Mouse (Mus musculus): ENCODE measurements around the gene Nln. TPM values are rescaled to one million over a fixed set of nuclear protein-coding genes. Genes with fewer than 3 reads are reported as not detected.
A peak's percentile ranks its signal among the peaks of the same experiment; 100 is the strongest.

Nln gene
- 15.8 and 19.3 TPM in 2 replicates for polyA plus RNA-seq (2016; fragmentation: Nextera tagmentation; extraction: Ambion mirVana)

GRCm38 (mm10) chr13:104109288-104109815 is at the start of gene Nln, which contains the start of gene Sgtb:
Nln (minus strand) TSS chr13:104109614.
Sgtb (plus strand) TSS chr13:104109741.
- peaks cover 6% of the 10 kb centered on the region for H3K36me3 ChIP-seq
- H3K27ac ChIP-seq, result peak within 1 kb of the TSS; percentile 88
- no peaks in the 10 kb centered on the region for H3K27me3 ChIP-seq (ENCODE audit: insufficient read depth, poor library complexity, severe bottlenecking)
- H3K4me1 ChIP-seq (replicated peaks), result peaks cover 37% of the 10 kb centered on the region
- peak within 1 kb of the TSS; percentile 78 for H3K4me3 ChIP-seq
- DNase-seq (ENCODE audit: low spot score), result peak; percentile 94
- H3K9me3 ChIP-seq, result peaks cover 4% of the 10 kb centered on the region; the same call in 1 of the 2 replicates
- WGBS, result 1% methylated on average over 44 of the region's 44 CpGs

DNA sequence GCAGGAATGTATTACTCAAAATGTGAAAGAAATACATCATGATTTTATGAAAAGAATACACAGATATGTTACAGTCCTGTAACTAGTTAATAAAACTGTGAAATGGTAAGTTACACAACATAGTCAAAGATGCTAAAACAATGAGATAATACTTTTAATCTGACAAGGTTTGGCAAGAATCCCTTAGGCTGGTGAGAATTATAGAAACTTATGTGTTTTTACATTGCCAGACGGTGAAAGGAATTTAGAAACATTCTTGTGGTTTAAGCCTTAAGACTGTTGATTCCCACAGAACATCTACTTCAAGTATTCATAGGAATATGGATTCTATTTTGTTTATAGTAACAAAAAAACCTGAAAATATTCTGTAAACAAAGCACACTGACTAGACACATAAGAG is 46.3 kb upstream of the Nln start:
- Histone ChIP-seq H3K36me3 (peaks cover 67% of the 10 kb centered on the region), H3K27ac (no peak overlapping the region), H3K4me3 (no peak overlapping the region), H3K9me3 (no peaks in the 10 kb centered on the region), H3K4me1 (replicated peaks) (no peaks in the 10 kb centered on the region), H3K27me3 (ENCODE audit: insufficient read depth, poor library complexity, severe bottlenecking) (no peaks in the 10 kb centered on the region)
- DNase-seq (ENCODE audit: low spot score), result no peak
- 97% methylated on average over 1 of the region's 1 CpGs for WGBS

DNA sequence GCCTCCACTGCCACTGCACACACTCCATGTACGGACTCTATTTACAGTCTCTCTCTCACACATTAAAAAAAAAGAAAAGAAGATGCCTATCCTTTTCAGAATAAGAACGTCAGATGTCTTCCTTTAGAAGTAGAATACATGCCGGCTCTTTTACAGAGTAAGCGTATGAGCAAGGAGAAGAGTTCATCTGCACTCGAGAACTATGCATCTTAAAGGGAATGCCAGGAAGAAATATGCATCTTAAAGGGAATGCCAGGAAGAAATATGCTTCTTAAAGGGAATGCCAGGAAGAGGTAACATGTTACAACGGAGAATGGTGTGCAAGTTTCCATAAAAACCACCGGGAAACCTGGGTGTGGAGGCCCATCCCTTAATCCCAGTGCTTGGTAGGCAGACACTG is 45.7 kb upstream of the Nln start:
- H3K36me3 ChIP-seq, result peaks cover 65% of the 10 kb centered on the region
- H3K27me3 ChIP-seq (ENCODE audit: insufficient read depth, poor library complexity, severe bottlenecking), result no peaks in the 10 kb centered on the region
- WGBS, result 93% methylated on average over 7 of the region's 7 CpGs
- no peaks in the 10 kb centered on the region for H3K4me1 ChIP-seq (replicated peaks)
- H3K27ac ChIP-seq, result no peak overlapping the region
- H3K9me3 ChIP-seq, result no peaks in the 10 kb centered on the region
- no peak overlapping the region for H3K4me3 ChIP-seq
- DNase-seq (ENCODE audit: low spot score), result no peak

DNA sequence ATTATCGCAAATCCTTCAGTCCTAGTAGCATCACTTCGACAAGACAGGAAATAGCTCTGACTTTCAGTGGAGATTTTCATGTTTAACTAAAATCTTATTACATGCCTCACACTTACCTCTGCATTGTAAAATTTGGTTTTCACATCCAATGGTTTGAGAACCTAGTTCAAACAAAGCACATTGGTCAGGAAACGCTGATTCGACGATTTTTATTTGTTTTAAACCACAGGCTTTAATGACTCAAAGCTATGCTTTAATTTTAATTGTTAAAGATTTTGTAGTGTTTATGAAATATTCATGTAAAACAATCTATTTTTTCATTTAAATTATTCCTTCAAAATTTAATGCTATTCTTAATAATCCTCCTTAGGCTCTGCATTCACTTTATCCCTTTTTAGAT is 44.8 kb upstream of the Nln start:
- Histone ChIP-seq H3K36me3 (peaks cover 64% of the 10 kb centered on the region), H3K4me1 (replicated peaks) (no peaks in the 10 kb centered on the region), H3K9me3 (no peaks in the 10 kb centered on the region), H3K27ac (no peak overlapping the region), H3K4me3 (no peak overlapping the region), H3K27me3 (ENCODE audit: insufficient read depth, poor library complexity, severe bottlenecking) (no peaks in the 10 kb centered on the region)
- DNase-seq (ENCODE audit: low spot score), result no peak
- WGBS, result 96% methylated on average over 5 of the region's 5 CpGs

DNA sequence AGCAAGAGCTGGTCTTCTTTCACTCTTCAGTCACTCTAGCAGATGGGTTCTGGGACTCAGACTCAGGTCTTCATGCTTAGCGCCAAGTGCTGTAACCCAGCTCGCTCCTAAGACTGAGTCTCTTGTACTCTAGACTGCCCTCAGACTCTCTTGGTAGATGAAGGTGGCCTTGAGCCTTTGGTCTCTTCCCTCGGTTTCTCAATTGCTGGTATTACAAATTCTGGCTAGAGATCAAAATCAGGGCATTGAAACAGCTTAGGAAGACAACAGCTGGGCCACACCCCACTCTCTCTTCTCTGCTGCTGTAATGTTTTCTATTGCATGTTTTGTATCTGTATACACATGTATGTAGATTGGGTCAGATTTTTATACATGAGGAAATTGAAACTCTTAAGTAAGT is 36.2 kb upstream of the Nln start:
- Histone ChIP-seq H3K4me3 (no peak overlapping the region), H3K4me1 (replicated peaks) (no peaks in the 10 kb centered on the region), H3K9me3 (no peaks in the 10 kb centered on the region), H3K27me3 (ENCODE audit: insufficient read depth, poor library complexity, severe bottlenecking) (no peaks in the 10 kb centered on the region), H3K27ac (no peak overlapping the region), H3K36me3 (peaks cover 95% of the 10 kb centered on the region)
- DNase-seq (ENCODE audit: low spot score), result no peak
- 94% methylated on average over 3 of the region's 3 CpGs for WGBS

DNA sequence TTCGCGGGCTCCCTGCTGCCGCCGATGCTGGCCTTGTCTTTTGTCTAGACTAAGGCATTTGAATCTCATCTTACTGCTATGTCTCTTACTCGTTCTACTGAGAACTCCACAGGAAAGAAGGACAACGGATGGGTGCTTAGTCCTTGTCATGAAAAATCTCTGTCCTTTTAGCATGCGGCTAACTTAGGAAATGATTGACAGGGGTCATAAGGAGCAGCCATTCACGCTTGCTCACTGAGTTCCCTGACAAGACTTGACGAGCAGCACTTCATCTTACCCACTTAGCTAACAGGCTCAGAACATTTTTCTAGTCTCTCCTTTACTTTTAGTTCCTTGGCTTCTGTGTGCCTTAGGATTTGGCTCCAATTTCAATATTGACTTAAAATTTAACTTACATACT is 35.5 kb upstream of the Nln start:
- Histone ChIP-seq H3K36me3 (peaks cover 99% of the 10 kb centered on the region), H3K27me3 (ENCODE audit: insufficient read depth, poor library complexity, severe bottlenecking) (no peaks in the 10 kb centered on the region), H3K4me1 (replicated peaks) (no peaks in the 10 kb centered on the region), H3K9me3 (no peaks in the 10 kb centered on the region), H3K4me3 (no peak overlapping the region), H3K27ac (no peak overlapping the region)
- no peak for DNase-seq (ENCODE audit: low spot score)
- 70% methylated on average over 9 of the region's 9 CpGs for WGBS

GRCm38 (mm10) chr13:104139369-104140209 is 30.2 kb upstream of the Nln start:
- WGBS, result 47% methylated on average over 13 of the region's 13 CpGs
- DNase-seq (ENCODE audit: low spot score), result peak; percentile 77
- Histone ChIP-seq H3K27me3 (ENCODE audit: insufficient read depth, poor library complexity, severe bottlenecking) (no peaks in the 10 kb centered on the region), H3K4me1 (replicated peaks) (no peaks in the 10 kb centered on the region), H3K4me3 (no peak overlapping the region), H3K36me3 (peaks cover 75% of the 10 kb centered on the region), H3K27ac (no peak overlapping the region), H3K9me3 (no peaks in the 10 kb centered on the region)

DNA sequence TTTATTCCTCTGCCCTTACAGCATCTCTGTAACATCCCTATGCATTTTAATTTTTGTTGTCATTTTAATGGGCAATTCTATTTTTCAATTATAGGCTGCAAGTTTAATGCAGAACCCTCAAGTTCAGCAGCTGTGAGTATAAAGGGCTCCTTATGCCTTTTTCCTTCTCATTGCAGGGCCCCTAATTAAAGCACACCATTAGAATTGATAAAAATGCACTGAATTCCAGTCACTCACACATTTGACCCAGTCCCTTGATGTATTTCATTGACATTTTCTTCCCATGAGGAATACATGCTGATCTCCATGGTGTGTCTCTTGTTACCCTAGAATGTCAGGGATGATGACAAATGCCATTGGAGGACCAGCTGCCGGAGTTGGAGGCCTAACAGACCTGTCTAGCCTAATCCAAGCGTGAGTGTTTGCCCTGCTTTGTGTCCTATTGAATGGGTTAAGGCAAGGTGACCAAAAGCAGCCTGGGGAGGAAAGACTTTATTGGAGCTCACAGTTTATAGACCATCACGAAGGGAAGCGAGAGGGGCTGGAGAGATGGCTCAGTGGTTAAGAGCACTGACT is 25.2 kb upstream of the Nln start:
- 79% methylated on average over 4 of the region's 4 CpGs for WGBS
- Histone ChIP-seq H3K27me3 (ENCODE audit: insufficient read depth, poor library complexity, severe bottlenecking) (no peaks in the 10 kb centered on the region), H3K36me3 (peaks cover 40% of the 10 kb centered on the region), H3K4me3 (no peak overlapping the region), H3K9me3 (no peaks in the 10 kb centered on the region), H3K4me1 (replicated peaks) (no peaks in the 10 kb centered on the region; the same call in 1 of the 2 replicates), H3K27ac (no peak overlapping the region)
- no peak for DNase-seq (ENCODE audit: low spot score)

GRCm38 (mm10) chr13:104132561-104132960 is 23.1 kb upstream of the Nln start:
- Histone ChIP-seq H3K4me3 (no peak overlapping the region), H3K27ac (no peak overlapping the region), H3K4me1 (replicated peaks) (no peaks in the 10 kb centered on the region; the same call in 1 of the 2 replicates), H3K36me3 (peaks cover 38% of the 10 kb centered on the region), H3K9me3 (no peaks in the 10 kb centered on the region), H3K27me3 (ENCODE audit: insufficient read depth, poor library complexity, severe bottlenecking) (no peaks in the 10 kb centered on the region)
- WGBS, result 88% methylated on average over 2 of the region's 2 CpGs
- DNase-seq (ENCODE audit: low spot score), result no peak

DNA sequence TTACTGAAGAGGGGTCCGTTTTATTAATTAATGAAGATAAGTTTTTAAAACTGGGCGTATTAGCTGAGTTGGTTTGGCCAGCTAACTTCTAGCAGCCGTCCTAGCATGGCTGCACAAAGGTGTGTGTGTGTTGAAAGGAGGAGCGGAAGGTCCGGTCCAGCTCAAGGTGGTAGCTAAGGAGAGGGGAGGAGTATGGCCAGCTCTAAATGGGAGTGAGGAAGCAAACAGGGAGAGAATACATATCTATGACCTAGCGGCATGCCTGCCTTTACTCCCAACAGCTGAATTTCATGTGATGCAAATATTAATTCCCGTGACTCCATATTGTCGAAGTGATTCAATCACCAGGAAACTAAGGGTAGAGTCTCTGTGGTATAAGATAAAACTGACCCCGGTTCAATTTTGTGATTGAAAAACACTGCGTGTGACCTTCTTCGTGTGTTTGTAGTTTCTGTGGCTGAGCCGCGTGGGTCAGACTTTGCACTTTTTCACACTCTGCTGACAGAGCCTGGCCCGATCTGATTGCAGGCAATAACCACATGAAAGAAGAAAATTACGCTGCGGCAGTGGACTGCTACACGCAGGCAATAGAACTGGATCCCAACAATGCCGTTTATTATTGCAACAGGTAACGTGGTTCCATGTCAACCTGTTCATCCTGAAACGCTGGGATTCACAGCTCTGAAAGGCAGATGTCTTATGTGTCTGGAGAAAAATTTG is 14.4 kb upstream of the Nln start:
- Histone ChIP-seq H3K27me3 (ENCODE audit: insufficient read depth, poor library complexity, severe bottlenecking) (no peaks in the 10 kb centered on the region), H3K36me3 (peaks cover 31% of the 10 kb centered on the region), H3K9me3 (no peaks in the 10 kb centered on the region), H3K27ac (no peak overlapping the region), H3K4me1 (replicated peaks) (peaks cover 7% of the 10 kb centered on the region; the same call in 1 of the 2 replicates), H3K4me3 (no peak overlapping the region)
- WGBS, result 93% methylated on average over 20 of the region's 20 CpGs
- DNase-seq (ENCODE audit: low spot score), result no peak

DNA sequence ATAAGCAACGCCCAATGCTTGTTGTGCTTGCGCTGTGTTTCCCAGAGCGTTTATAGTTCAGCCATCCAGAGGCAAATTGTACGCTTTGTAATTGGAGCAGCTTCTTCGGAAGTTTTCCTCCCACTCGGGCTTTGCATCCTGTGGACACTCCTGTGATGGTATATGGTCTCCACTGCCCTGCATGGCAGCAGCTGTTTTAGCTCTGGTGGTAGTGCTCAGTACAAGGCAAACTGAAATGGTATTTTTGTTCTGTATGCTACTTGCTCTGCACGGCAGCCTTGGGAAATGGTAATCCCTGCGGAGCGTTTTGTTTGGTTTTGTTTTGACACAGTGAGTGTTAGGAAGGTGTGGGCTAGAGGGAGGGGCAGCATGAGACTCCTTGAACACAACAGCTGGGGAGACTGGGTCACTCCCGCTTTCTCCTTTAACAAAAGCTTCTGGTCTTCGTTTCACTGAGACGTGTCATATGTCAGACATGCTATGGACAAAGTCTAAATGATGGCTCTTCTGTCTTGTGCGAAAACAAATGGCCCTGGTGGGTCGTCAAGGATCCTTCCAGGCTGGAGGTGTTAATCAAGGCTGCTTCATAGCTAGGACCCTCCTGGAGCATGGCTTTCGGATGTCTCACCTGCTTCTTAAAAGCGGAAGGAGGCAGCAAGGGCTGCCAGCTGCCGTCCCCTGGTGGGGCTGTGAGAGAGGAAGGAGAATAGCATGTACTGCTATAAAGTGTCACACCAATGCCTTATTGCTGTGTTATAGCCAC is 12.8 kb upstream of the Nln start:
- Histone ChIP-seq H3K27me3 (ENCODE audit: insufficient read depth, poor library complexity, severe bottlenecking) (no peaks in the 10 kb centered on the region), H3K36me3 (peaks cover 38% of the 10 kb centered on the region), H3K4me1 (replicated peaks) (peaks cover 7% of the 10 kb centered on the region; the same call in 1 of the 2 replicates), H3K4me3 (no peak overlapping the region), H3K9me3 (no peaks in the 10 kb centered on the region), H3K27ac (no peak overlapping the region)
- 68% methylated on average over 17 of the region's 17 CpGs for WGBS
- no peak for DNase-seq (ENCODE audit: low spot score)

GRCm38 (mm10) chr13:104114827-104115226 is 5.4 kb upstream of the Nln start:
- DNase-seq (ENCODE audit: low spot score), result no peak
- no peaks in the 10 kb centered on the region for H3K27me3 ChIP-seq (ENCODE audit: insufficient read depth, poor library complexity, severe bottlenecking)
- no peak overlapping the region for H3K27ac ChIP-seq
- peaks cover 38% of the 10 kb centered on the region for H3K36me3 ChIP-seq
- 93% methylated on average over 2 of the region's 2 CpGs for WGBS
- no peaks in the 10 kb centered on the region for H3K9me3 ChIP-seq
- no peak overlapping the region for H3K4me3 ChIP-seq
- H3K4me1 ChIP-seq (replicated peaks), result peaks cover 25% of the 10 kb centered on the region; the same call in 1 of the 2 replicates
